Mouse (Mus musculus) E14TG2a.4 (cell line): ENCODE measurements at regions not wholly inside any gene's neighbourhood (a gene's known extent, or its start where the extent isn't known, plus 50 kb on each side); places are given as distances from the start of the nearest gene placed in this dataset.
"Not testable (repeated sequence)": the region's sequence is repeated elsewhere in the genome, so short reads cannot be mapped to it uniquely, and the experiment has no call there.

Experiments used
- H3K27me3 ChIP-seq: 2 replicates; pipeline ENCODE4 v1.6.1; 2014; ENCODE audit warnings: low read length, control low read depth; ENCODE audit not compliant: insufficient read depth
- H3K36me3 ChIP-seq: 2 replicates; pipeline ENCODE4 v1.6.1; 2014; ENCODE audit warnings: low read length, control low read depth; ENCODE audit not compliant: insufficient read depth
- H3K4me1 ChIP-seq: replicated peaks from 2 replicates; pipeline ENCODE4 v1.6.1; 2014; ENCODE audit warnings: low read depth, low read length, control low read depth
- H3K4me3 ChIP-seq: replicated peaks from 2 replicates; pipeline ENCODE4 v1.5.1; 2014; ENCODE audit warnings: mild to moderate bottlenecking, low read length
- H3K9me3 ChIP-seq: 2 replicates; pipeline ENCODE4 v1.6.1; 2014; ENCODE audit warnings: low read length, control low read depth
- CTCF ChIP-seq: conservative IDR thresholded peaks from 2 replicates; pipeline ENCODE4 v1.5.1; 2014; ENCODE audit warnings: low read length
- NANOG ChIP-seq: IDR thresholded peaks from 2 replicates; pipeline ENCODE4 v1.6.1; 2014; ENCODE audit warnings: borderline replicate concordance, low read length, mixed read lengths
- POU5F1 ChIP-seq: IDR thresholded peaks from 2 replicates; pipeline ENCODE4 v1.6.1; 2014; ENCODE audit warnings: low read length, borderline replicate concordance

DNA sequence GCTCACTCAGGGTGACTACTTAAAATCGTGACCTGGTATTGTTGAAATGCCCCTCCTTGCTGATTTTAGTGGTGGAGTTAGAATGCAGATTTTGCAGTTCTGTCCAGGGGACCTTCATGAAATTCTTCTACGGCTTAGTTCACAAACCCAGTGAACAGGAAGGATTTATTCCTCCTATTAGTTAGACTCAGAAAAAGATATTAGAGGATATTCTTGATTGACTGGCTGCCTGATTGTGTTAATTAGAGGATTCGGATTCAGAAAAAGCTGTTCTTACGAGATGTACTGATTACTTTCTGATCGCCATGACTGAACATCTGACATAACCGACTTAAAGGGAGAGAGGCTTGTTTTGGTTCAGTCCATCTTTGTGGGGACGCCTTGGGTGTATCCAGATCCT, 147.3 kb upstream of the Zfp648 start:
- no peaks in the 10 kb centered on the region for H3K36me3 ChIP-seq
- H3K4me1 ChIP-seq, result no peaks in the 10 kb centered on the region
- H3K9me3 ChIP-seq, result peaks cover 8% of the 10 kb centered on the region
- TF ChIP-seq POU5F1 (no peak), CTCF (no peak), NANOG (no peak)
- no peaks in the 10 kb centered on the region; the same call in 1 of the 2 replicates for H3K27me3 ChIP-seq
- no peak overlapping the region for H3K4me3 ChIP-seq

DNA sequence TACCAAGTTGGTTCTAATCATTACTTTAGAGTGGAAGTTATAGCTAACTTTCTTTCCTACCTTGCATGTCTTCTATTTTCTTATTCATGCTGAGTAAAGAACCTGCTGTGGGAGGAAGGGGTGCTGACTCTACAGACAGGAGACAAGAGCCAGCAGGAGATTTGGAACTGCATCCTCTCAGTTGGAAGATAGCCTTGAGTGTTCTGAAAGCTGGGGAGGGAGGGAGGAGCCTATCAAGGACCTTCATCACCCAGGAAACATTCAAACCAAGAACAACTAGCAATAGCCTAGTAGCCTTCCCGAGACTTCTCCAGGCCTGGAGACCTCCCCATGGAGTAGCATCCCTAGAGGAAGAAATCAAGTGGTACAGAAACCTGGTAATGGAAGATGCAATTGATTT, 146.1 kb upstream of the Zfp648 start:
- H3K4me1 ChIP-seq, result no peaks in the 10 kb centered on the region
- no peak for TF ChIP-seq POU5F1
- no peaks in the 10 kb centered on the region for H3K36me3 ChIP-seq
- peaks cover 9% of the 10 kb centered on the region for H3K9me3 ChIP-seq
- H3K4me3 ChIP-seq, result no peak overlapping the region
- H3K27me3 ChIP-seq, result no peaks in the 10 kb centered on the region; the same call in 1 of the 2 replicates

DNA sequence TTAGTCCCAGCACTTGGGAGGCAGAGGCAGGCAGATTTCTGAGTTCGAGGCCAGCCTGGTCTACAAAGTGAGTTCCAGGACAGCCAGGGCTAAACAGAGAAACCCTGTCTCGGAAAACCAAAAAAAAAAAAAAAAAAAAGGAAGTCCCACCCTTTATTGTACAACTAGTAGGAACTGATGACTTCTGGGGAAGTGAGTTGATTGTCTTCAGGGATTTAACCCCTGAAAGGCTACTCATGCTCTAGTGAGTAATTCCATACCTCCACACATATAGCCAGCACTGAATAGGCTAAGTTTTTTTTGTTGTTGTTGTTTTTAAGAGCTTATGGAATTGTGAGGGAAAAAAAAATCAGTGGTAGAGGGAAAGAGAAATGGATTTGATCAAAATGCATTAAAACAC, 139.6 kb upstream of the Zfp648 start:
- H3K4me1 ChIP-seq, H3K27me3 ChIP-seq, H3K36me3 ChIP-seq, H3K4me3 ChIP-seq, H3K9me3 ChIP-seq: not testable (repeated sequence)

DNA sequence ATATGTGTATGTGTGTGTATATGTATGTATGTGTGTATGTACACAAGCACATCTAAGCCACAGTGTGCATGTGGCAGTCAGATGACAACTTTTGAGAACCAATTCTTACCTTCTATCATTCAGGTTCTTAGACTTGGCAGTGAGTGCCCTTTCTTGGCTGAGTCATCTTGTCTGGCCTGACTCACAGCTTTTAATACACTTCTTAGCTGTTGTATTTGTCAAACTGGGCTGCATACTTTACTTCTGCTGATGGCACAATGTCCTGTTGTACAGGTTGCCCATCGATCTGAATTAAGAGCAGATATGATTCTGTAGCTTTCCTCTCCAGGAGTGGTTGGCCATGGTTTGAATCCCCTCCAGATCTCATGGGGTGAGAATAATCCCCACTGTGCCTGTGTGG, 139.1 kb upstream of the Zfp648 start:
- no peak for TF ChIP-seq NANOG
- TF ChIP-seq POU5F1, result no peak
- TF ChIP-seq CTCF, result no peak
- Histone ChIP-seq H3K9me3 (peaks cover 9% of the 10 kb centered on the region), H3K36me3 (no peaks in the 10 kb centered on the region), H3K4me1 (peaks cover 9% of the 10 kb centered on the region; the same call in 1 of the 2 replicates), H3K27me3 (no peaks in the 10 kb centered on the region; the same call in 1 of the 2 replicates), H3K4me3 (no peak overlapping the region)

DNA sequence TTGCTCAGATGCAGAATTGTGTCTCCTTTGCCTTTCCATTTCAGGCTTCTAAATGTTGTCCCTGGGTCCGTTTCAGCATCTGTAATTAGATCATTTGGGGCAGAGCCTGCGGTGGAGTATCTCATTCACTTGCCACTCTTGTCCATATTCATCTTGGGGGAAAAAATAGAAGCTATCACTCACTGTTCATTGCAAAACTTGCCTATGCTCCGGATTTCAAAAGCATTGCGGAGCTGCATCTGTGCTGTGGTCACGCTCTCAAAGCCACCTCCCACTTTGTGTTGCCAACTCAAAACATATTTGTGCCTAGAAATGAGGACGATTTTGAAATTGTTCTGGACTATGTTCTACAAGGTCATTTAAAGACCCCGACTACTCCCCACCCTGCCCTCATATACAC, 138.3 kb upstream of the Zfp648 start:
- TF ChIP-seq CTCF (no peak), POU5F1 (no peak), NANOG (no peak)
- Histone ChIP-seq H3K4me3 (no peak overlapping the region), H3K9me3 (peaks cover 9% of the 10 kb centered on the region), H3K36me3 (no peaks in the 10 kb centered on the region), H3K27me3 (no peaks in the 10 kb centered on the region), H3K4me1 (peaks cover 9% of the 10 kb centered on the region; the same call in 1 of the 2 replicates)

DNA sequence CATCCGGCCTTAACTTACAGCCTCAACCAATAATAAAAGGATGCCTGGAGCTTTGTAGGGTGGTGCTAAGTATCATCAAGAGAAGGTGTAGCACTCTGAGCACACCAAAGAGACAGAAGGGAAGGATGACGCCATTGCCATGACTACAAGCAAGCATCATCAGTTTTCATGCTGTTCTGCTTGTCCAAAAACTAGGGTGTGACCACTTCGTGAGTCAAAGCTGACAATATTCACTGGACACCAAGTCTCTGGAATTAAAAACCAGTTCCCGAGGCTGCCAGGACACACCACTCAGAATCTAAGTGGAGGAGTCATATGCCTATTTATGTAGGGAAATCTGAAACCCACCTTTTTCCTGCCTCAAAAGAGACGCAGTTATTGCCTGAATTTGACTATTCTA, 136.4 kb upstream of the Zfp648 start:
- no peaks in the 10 kb centered on the region; the same call in 1 of the 2 replicates for H3K27me3 ChIP-seq
- H3K9me3 ChIP-seq, result no peaks in the 10 kb centered on the region
- TF ChIP-seq CTCF (no peak), NANOG (no peak), POU5F1 (no peak)

DNA sequence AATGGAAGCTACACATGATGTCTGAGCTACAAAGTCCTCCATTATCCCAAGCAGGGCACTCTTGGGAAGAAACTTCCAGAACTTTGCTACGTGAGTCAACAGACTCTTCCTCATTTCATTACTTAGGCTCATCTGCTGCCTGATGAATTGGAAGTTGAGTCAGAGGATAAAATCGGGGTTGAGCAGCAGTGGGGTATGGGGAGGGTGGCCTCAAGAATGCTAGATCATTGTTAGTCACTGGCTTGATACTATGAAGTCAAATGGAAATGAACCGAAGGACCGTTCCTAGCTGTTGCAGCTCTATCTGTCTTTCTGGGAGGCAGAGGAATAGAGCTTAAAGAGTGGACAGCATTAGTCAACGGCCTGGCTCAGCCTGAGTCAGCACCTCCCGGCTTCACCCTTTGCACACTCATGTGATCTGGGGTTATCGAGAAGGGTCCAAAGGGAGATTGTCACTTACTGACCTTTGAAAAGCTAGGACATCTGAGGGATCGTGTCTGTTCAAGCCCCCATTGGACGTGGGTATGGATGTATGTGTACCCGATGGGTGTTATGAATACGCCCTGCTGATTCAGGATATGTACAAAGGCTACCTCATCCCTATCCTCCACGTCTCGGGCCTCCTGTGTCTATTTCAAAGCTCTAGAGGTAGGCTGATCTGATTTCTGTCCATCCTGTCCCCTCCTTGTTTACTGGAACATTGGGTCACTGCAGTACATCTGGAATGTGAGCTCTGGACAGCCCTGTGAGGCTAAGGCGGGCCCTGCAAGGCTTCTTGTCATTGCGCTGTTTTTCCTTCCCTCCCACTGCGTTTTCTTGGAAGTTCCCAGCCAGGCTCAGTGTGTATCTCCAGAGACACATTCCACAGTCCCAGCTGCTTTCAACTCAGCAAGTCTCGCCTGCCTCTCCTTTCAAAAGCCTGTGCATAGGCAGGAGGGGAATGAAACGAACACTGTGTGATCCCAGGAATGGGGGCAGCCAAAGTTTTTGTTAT, 135.4 kb upstream of the Zfp648 start:
- Histone ChIP-seq H3K36me3 (no peaks in the 10 kb centered on the region), H3K4me1 (peaks cover 9% of the 10 kb centered on the region; the same call in 1 of the 2 replicates), H3K9me3 (no peaks in the 10 kb centered on the region), H3K4me3 (no peak overlapping the region), H3K27me3 (no peaks in the 10 kb centered on the region; the same call in 1 of the 2 replicates)
- no peak for TF ChIP-seq CTCF
- TF ChIP-seq NANOG, result no peak
- no peak for TF ChIP-seq POU5F1

More for the DNA sequence above, 136.4 kb upstream of the Zfp648 start:
- peaks cover 9% of the 10 kb centered on the region; the same call in 1 of the 2 replicates for H3K4me1 ChIP-seq
- no peak overlapping the region for H3K4me3 ChIP-seq
- H3K36me3 ChIP-seq, result no peaks in the 10 kb centered on the region

DNA sequence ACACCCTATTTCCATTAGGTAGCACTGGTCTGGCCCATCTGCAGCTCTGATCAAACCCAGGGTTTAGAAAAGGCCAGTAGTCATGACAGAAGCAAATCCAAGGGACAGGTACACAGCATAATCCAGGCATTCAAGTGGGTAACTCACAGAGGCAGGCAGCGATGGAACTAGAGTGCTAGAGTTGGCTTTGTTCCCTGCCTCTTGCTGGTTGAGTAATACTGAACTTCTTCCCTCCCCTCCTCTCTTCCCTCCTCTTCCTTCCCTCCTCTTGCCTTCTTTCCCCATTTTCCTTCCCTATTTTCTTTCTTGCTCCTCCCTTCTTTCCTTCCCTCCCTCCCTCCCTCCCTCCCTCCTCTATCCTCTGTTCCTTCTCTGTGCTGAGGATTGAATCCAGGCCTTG, 133.1 kb upstream of the Zfp648 start:
- H3K4me3 ChIP-seq, result no peak overlapping the region
- no peaks in the 10 kb centered on the region; the same call in 1 of the 2 replicates for H3K27me3 ChIP-seq
- H3K36me3 ChIP-seq, result no peaks in the 10 kb centered on the region
- peaks cover 9% of the 10 kb centered on the region; the same call in 1 of the 2 replicates for H3K4me1 ChIP-seq
- H3K9me3 ChIP-seq, result no peaks in the 10 kb centered on the region
- TF ChIP-seq CTCF (no peak), POU5F1 (no peak), NANOG (no peak)

DNA sequence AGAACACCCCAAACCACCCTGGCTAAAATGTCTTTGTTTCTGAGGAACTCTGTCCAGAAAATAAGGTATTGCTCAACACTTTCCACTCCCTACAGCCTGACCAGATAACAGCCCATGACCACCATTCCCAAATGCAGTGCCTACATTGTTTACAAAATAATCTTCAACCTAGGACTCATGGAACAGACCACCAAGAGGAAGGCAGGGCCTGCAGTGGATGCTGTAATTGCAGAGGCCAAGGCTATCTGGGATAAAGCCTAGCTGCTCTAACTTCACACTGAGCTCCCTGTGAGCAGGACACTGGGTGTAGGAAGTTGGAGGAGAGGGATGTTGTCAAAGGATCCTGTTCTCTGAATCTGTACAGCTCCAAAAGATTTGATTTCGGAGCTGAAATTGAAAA, 126.7 kb upstream of the Zfp648 start:
- no peak overlapping the region for H3K4me3 ChIP-seq
- TF ChIP-seq POU5F1 (no peak), CTCF (no peak), NANOG (no peak)
- no peaks in the 10 kb centered on the region for H3K36me3 ChIP-seq
- H3K27me3 ChIP-seq, result no peaks in the 10 kb centered on the region
- peaks cover 27% of the 10 kb centered on the region for H3K4me1 ChIP-seq
- H3K9me3 ChIP-seq, result no peaks in the 10 kb centered on the region
